Mouse (Mus musculus): ENCODE results near the gene Camkk1. TPM values are rescaled to one million over a fixed set of nuclear protein-coding genes. Genes with fewer than 3 reads are reported as not detected.

Gene Camkk1
- polyA plus RNA-seq, 1 experiment = not detected

DNA sequence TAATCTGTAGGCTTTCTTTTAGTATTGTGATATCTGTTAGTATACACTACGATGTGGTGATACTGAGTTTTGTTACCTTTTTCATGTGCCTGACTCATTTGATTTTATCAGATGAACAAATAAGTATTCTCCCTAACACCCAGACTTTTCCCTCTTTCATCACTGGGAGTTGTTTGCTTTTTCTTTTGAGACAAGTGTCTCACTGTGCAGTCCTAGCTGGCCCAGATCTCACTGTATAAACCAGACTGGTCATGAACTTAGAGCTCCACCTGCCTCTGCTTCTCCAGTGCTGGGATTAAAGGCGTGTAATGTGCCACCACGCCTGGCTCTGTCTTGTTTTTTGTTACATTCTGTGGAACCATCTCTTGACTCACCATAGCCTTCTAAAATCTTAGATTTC lies 40.8 kb downstream of the Camkk1 start:
- TF ChIP-seq CTCF (IDR thresholded peaks at IDR 0.05; ENCODE audit: insufficient read depth, low read depth, low read length) (no peak), POLR2A (IDR thresholded peaks at IDR 0.05; ENCODE audit: insufficient read depth, low read depth, low read length) (no peak)
- Histone ChIP-seq H3K4me3 (ENCODE audit: insufficient read depth, low read depth, low read length) (no peak overlapping the region), H3K27ac (ENCODE audit: insufficient read depth, low read depth, low read length) (no peak overlapping the region), H3K4me1 (ENCODE audit: control insufficient read depth, insufficient read depth, low read length) (0 out of 2 replicates have a peak, but pooled peaks cover 2% of the 10 kb centered on the region)
- WGBS = 79% methylated on average over 3 of the region's 3 CpGs

DNA sequence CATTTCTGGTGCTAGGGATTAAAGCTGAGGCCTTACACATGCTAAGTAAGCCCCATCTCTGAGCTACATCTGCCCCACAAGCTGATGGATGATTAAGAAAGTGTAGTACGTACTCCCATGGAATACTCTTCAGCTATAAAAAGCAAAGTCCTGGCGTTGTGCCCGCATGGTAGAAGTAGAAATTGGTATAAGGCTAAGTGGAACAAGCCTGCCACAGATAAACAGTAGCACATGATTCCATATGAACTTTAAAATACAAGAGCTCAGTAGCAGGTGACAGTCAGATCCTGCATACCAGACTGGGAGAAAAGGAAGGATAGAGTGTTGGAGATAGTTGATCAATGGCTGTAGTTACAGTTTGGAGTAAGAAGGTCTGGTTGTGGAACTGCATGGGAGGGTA lies 42.6 kb downstream of the Camkk1 start:
- no peak for TF ChIP-seq CTCF (IDR thresholded peaks at IDR 0.05; ENCODE audit: insufficient read depth, low read depth, low read length)
- TF ChIP-seq POLR2A (IDR thresholded peaks at IDR 0.05; ENCODE audit: insufficient read depth, low read depth, low read length) = no peak
- Histone ChIP-seq H3K4me1 (ENCODE audit: control insufficient read depth, insufficient read depth, low read length) (0 out of 2 replicates have a peak, but pooled peaks cover 2% of the 10 kb centered on the region), H3K4me3 (ENCODE audit: insufficient read depth, low read depth, low read length) (no peak overlapping the region), H3K27ac (ENCODE audit: insufficient read depth, low read depth, low read length) (no peak overlapping the region)
- 65% methylated on average over 3 of the region's 3 CpGs for WGBS

- whole genome bisulfite sequencing = 87% methylated on average over 3 of the region's 3 CpGs
- no peak overlapping the region for H3K27ac ChIP-seq (ENCODE audit: insufficient read depth, low read depth, low read length)
- no peaks in the 10 kb centered on the region for H3K4me1 ChIP-seq (ENCODE audit: control insufficient read depth, insufficient read depth, low read length)
- TF ChIP-seq POLR2A (IDR thresholded peaks at IDR 0.05; ENCODE audit: insufficient read depth, low read depth, low read length) (no peak), CTCF (IDR thresholded peaks at IDR 0.05; ENCODE audit: insufficient read depth, low read depth, low read length) (no peak)
- H3K4me3 ChIP-seq (ENCODE audit: insufficient read depth, low read depth, low read length) = no peak overlapping the region
Observed at GRCm38 (mm10) chr11:73071839-73072238, 53.0 kb downstream of the Camkk1 start.

GRCm38 (mm10) chr11:73076295-73076694 lies 57.5 kb downstream of the Camkk1 start:
- no peak overlapping the region for H3K27ac ChIP-seq (ENCODE audit: insufficient read depth, low read depth, low read length)
- no peaks in the 10 kb centered on the region for H3K4me1 ChIP-seq (ENCODE audit: control insufficient read depth, insufficient read depth, low read length)
- no peak for TF ChIP-seq POLR2A (IDR thresholded peaks at IDR 0.05; ENCODE audit: insufficient read depth, low read depth, low read length)
- no peak for TF ChIP-seq CTCF (IDR thresholded peaks at IDR 0.05; ENCODE audit: insufficient read depth, low read depth, low read length)
- 72% methylated on average over 4 of the region's 4 CpGs for WGBS
- no peak overlapping the region for H3K4me3 ChIP-seq (ENCODE audit: insufficient read depth, low read depth, low read length)

DNA sequence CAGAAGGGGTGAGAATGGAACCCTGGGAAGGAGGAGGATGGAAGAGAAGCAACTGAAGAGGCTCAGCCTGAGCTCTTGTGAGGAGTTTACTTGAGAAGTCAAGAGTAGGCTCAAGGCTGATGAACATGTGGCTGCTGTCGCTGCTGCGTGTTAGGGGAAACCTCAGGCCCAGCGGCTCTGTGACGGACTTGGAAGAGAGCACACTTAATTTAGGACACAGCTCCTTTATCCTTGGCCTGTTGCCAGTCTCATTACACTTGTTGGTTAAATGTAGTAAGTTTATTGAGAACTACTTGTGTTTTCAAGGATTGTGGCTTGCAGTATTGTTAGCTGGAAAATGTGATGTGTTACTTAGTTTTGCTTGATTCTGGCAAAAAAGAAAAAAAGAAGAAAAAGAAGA lies 57.9 kb downstream of the Camkk1 start:
- WGBS = 18% methylated on average over 4 of the region's 4 CpGs
- Histone ChIP-seq H3K27ac (ENCODE audit: insufficient read depth, low read depth, low read length) (no peak overlapping the region), H3K4me1 (ENCODE audit: control insufficient read depth, insufficient read depth, low read length) (no peaks in the 10 kb centered on the region), H3K4me3 (ENCODE audit: insufficient read depth, low read depth, low read length) (no peak overlapping the region)
- TF ChIP-seq POLR2A (IDR thresholded peaks at IDR 0.05; ENCODE audit: insufficient read depth, low read depth, low read length) (no peak), CTCF (IDR thresholded peaks at IDR 0.05; ENCODE audit: insufficient read depth, low read depth, low read length) (no peak)

DNA sequence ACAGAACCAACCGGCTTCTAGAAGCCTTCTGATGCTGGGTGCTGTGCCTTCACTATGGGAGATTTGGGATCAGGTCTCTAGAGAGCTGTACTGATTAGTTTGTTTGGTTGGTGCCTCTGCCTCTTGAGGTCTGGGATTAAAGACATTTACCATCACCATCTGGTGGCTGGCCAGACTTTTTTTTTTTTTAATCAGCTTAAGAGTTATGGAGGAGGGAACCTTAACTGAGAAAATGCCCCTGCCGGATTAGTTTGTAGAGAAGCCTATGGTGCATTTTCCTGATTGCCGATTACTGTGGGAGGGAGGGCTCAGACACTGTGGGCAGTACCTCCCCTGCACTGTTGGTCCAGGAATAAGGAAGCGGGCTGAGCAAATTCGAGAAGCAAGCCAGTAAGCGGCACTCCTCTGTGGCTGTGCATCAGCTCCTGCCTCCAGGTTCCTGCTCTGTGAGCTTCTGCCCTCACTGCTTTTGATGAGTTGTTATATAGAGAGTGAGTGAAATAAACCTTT lies 58.5 kb downstream of the Camkk1 start:
- Histone ChIP-seq H3K4me3 (ENCODE audit: insufficient read depth, low read depth, low read length) (no peak overlapping the region), H3K27ac (ENCODE audit: insufficient read depth, low read depth, low read length) (no peak overlapping the region), H3K4me1 (ENCODE audit: control insufficient read depth, insufficient read depth, low read length) (no peaks in the 10 kb centered on the region)
- TF ChIP-seq POLR2A (IDR thresholded peaks at IDR 0.05; ENCODE audit: insufficient read depth, low read depth, low read length) (no peak), CTCF (IDR thresholded peaks at IDR 0.05; ENCODE audit: insufficient read depth, low read depth, low read length) (no peak)
- 59% methylated on average over 6 of the region's 6 CpGs for WGBS

- whole genome bisulfite sequencing = 87% methylated on average over 8 of the region's 8 CpGs
Observed at GRCm38 (mm10) chr11:73078615-73079014, 59.8 kb downstream of the Camkk1 start.

DNA sequence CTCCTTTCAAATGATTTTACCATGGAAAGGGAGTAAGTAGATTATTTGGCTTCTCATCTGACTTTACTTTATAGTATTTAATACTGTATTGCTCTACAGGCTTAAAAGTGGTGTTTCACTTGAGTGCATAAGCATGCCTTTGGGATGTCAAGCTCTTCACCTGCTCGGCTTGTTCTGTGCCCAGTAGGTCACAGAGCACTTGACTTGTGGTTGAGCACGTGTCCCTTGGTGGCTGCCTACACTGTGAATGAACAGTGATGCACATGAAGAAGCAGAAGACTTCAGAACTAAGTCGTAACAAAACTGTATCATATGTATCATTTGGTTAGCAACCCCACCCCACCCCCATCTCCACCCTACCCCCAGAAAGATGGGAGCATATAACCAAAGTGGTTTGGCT lies 61.5 kb downstream of the Camkk1 start:
- TF ChIP-seq POLR2A (IDR thresholded peaks at IDR 0.05; ENCODE audit: insufficient read depth, low read depth, low read length) = no peak
- TF ChIP-seq CTCF (IDR thresholded peaks at IDR 0.05; ENCODE audit: insufficient read depth, low read depth, low read length) = no peak
- no peak overlapping the region for H3K4me3 ChIP-seq (ENCODE audit: insufficient read depth, low read depth, low read length)
- no peak overlapping the region for H3K27ac ChIP-seq (ENCODE audit: insufficient read depth, low read depth, low read length)
- WGBS = 89% methylated on average over 3 of the region's 3 CpGs
- no peaks in the 10 kb centered on the region; the same call in 1 of the 2 replicates for H3K4me1 ChIP-seq (ENCODE audit: control insufficient read depth, insufficient read depth, low read length)

More at GRCm38 (mm10) chr11:73078615-73079014, 59.8 kb downstream of the Camkk1 start:
- TF ChIP-seq CTCF (IDR thresholded peaks at IDR 0.05; ENCODE audit: insufficient read depth, low read depth, low read length) = no peak
- no peak for TF ChIP-seq POLR2A (IDR thresholded peaks at IDR 0.05; ENCODE audit: insufficient read depth, low read depth, low read length)
- no peak overlapping the region for H3K27ac ChIP-seq (ENCODE audit: insufficient read depth, low read depth, low read length)
- no peaks in the 10 kb centered on the region for H3K4me1 ChIP-seq (ENCODE audit: control insufficient read depth, insufficient read depth, low read length)
- no peak overlapping the region for H3K4me3 ChIP-seq (ENCODE audit: insufficient read depth, low read depth, low read length)

DNA sequence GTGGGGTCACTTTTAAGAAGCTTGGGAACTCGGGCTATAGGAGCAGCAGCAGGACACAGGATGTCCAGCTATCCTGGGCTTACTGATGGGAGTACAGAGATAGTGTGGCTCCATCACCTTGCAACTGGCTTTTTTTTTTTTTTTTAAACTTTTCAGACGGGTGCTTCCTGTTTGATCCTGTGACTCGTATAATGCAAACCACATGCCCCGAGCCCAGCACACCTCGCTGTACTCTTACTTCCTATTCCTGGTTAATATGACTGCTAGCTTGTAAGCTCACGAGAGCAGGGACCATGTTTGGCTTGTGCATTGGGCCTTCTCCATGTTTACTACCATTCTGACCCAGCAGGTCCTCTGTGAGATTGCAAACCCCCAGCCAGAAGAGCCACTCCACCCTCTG lies 65.5 kb downstream of the Camkk1 start:
- H3K27ac ChIP-seq (ENCODE audit: insufficient read depth, low read depth, low read length) = peak overlapping the region; percentile 27; the same call in 1 of the 2 replicates
- TF ChIP-seq CTCF (IDR thresholded peaks at IDR 0.05; ENCODE audit: insufficient read depth, low read depth, low read length) = no peak
- no peak for TF ChIP-seq POLR2A (IDR thresholded peaks at IDR 0.05; ENCODE audit: insufficient read depth, low read depth, low read length)
- 78% methylated on average over 6 of the region's 6 CpGs for WGBS
- H3K4me1 ChIP-seq (ENCODE audit: control insufficient read depth, insufficient read depth, low read length) = no peaks in the 10 kb centered on the region; the same call in 1 of the 2 replicates
- no peak overlapping the region for H3K4me3 ChIP-seq (ENCODE audit: insufficient read depth, low read depth, low read length)
